Mouse (Mus musculus) midbrain, embryonic 12.5 days (tissue): Measurements from ENCODE around the gene Gng7. TPM values are rescaled to one million over a fixed set of nuclear protein-coding genes. Genes with fewer than 3 reads are reported as not detected.

Experiments used
- ATAC-seq: fragments of 200-750 bp; cut with Nextera tagmentation; 2 replicates; pipeline ENCODE4 v1.8.0; 2017; ENCODE audit warnings: low read depth, moderate TSS enrichment, moderate library complexity; ENCODE audit not compliant: low FRiP score
- H3K27ac ChIP-seq: fragments of 300-500 bp; sonication (generic); replicated peaks from 2 replicates; pipeline ENCODE4 v1.5.1; 2016; ENCODE audit warnings: mild to moderate bottlenecking
- H3K27me3 ChIP-seq: fragments of 300-500 bp; sonication (generic); 2 replicates; pipeline ENCODE4 v1.6.1; 2016; ENCODE audit warnings: mild to moderate bottlenecking
- H3K36me3 ChIP-seq: fragments of 300-500 bp; sonication (generic); 2 replicates; pipeline ENCODE4 v1.6.1; 2016
- H3K4me1 ChIP-seq: fragments of 300-500 bp; sonication (generic); 2 replicates; pipeline ENCODE4 v1.6.1; 2016
- H3K4me2 ChIP-seq: fragments of 300-500 bp; sonication (generic); replicated peaks from 2 replicates; pipeline ENCODE4 v1.6.1; 2016; ENCODE audit warnings: mild to moderate bottlenecking, moderate library complexity
- H3K4me3 ChIP-seq: fragments of 300-500 bp; sonication (generic); 2 replicates; pipeline ENCODE4 v1.5.1; 2016; ENCODE audit warnings: mild to moderate bottlenecking
- H3K9ac ChIP-seq: fragments of 300-500 bp; sonication (generic); replicated peaks from 2 replicates; pipeline ENCODE4 v1.6.1; 2016; ENCODE audit warnings: mild to moderate bottlenecking, moderate library complexity
- H3K9me3 ChIP-seq: fragments of 300-500 bp; sonication (generic); 2 replicates; pipeline ENCODE4 v1.6.1; 2016; ENCODE audit warnings: mild to moderate bottlenecking
- whole genome bisulfite sequencing: fragments of 180-500 bp; shearing (Covaris S2); methylation state at CpG from one replicate; pipeline ENCODE4 v1.1.7; 2016; 5-methylcytosine and 5-hydroxymethylcytosine counted together
- polyA plus RNA-seq: library from polyadenylated mRNA; unstranded; fragments of >200 nt; fragmentation: Nextera tagmentation; extraction: Ambion mirVana; gene quantifications from 2 replicates; pipeline ENCODE4 v1.2.1, GENCODE M21; 2016

Gene Gng7
- polyA plus RNA-seq, 1 experiment from 2014 or later: 8.8 TPM

DNA sequence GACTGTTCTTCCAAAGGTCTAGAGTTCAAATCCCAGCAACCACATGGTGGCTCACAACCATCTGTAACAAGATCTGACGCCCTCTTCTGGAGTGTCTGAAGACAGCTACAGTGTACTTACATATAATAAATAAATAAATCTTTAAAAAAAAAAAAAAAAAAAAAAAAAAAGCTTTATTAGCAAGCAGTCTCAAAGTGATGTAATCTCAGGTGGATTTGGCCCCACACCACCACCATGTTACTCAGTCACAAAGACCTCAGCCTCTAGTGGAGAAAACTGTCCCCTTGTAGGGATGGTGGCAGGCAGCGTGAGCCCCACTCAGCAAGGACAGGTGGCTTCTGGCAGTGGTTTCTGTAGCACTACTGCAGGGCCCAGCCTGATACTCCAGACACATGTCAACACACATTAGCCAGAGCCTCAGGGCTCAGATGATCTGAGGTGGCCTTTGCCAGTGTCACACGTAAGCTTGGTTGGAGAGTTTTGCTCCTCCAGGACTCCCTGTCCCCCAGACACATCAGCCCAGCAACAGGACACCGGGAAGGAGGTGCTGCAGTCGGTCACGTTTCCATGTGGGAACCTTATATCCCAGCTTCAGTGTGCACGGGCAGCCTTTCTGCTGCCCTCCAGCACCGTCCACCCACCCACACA lies 101.3 kb downstream of the Gng7 start:
- Histone ChIP-seq H3K36me3 (peaks cover 70% of the 10 kb centered on the region), H3K27me3 (no peaks in the 10 kb centered on the region), H3K4me1 (peaks cover 24% of the 10 kb centered on the region), H3K4me3 (no peak overlapping the region), H3K9me3 (no peaks in the 10 kb centered on the region), H3K27ac (no peak overlapping the region), H3K4me2 (no peak overlapping the region), H3K9ac (no peak overlapping the region)
- WGBS: 81% methylated on average over 7 of the region's 8 CpGs
- ATAC-seq: no peak

DNA sequence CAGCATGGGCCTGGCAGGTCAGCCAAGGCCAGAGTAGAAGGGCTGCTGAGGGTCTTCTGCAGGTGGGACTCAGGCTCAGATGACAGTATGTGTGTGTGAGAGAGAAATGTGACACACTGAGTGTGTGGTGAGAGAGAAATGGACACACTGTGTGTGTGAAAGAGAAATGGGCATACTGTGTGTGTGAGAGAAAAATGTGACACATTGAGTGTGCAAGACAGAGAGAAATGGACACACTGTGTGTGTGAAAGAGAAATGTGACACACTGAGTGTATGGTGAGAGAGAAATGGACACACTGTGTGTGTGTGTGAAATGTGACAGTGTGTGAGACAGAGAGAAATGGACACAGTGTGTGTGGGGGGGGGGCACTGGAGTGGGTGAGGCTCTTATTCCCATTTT lies 102.9 kb downstream of the Gng7 start:
- H3K4me3 ChIP-seq: no peak overlapping the region
- no peak overlapping the region for H3K4me2 ChIP-seq
- no peaks in the 10 kb centered on the region for H3K9me3 ChIP-seq
- H3K36me3 ChIP-seq: peaks cover 86% of the 10 kb centered on the region
- no peak overlapping the region for H3K27ac ChIP-seq
- H3K9ac ChIP-seq: no peak overlapping the region
- no peaks in the 10 kb centered on the region for H3K27me3 ChIP-seq
- no peak for ATAC-seq
- H3K4me1 ChIP-seq: peaks cover 15% of the 10 kb centered on the region

DNA sequence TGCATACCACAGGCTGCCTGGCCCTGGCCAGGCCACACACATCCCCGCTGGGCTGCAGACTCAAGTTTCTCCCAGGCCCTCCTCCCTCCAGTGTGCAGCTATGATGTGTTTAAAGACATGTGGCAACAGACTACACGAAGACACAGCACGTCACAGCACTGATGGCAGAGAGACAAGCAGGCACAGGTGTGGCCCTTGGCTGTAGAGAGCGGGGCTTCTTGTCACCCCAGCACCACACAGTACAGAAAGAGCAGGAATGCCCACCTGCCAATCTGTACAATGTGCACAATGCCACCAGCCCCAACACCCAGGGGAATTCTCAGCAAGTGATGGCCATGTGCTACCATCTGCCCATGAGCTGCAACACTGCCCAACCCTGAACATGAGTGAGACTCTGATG lies 103.4 kb downstream of the Gng7 start:
- Histone ChIP-seq H3K4me2 (no peak overlapping the region), H3K9me3 (no peaks in the 10 kb centered on the region), H3K4me3 (no peak overlapping the region), H3K9ac (no peak overlapping the region), H3K27me3 (no peaks in the 10 kb centered on the region), H3K27ac (no peak overlapping the region), H3K4me1 (peaks cover 9% of the 10 kb centered on the region), H3K36me3 (peaks cover 89% of the 10 kb centered on the region)
- WGBS: 97% methylated on average over 4 of the region's 4 CpGs
- no peak for ATAC-seq

DNA sequence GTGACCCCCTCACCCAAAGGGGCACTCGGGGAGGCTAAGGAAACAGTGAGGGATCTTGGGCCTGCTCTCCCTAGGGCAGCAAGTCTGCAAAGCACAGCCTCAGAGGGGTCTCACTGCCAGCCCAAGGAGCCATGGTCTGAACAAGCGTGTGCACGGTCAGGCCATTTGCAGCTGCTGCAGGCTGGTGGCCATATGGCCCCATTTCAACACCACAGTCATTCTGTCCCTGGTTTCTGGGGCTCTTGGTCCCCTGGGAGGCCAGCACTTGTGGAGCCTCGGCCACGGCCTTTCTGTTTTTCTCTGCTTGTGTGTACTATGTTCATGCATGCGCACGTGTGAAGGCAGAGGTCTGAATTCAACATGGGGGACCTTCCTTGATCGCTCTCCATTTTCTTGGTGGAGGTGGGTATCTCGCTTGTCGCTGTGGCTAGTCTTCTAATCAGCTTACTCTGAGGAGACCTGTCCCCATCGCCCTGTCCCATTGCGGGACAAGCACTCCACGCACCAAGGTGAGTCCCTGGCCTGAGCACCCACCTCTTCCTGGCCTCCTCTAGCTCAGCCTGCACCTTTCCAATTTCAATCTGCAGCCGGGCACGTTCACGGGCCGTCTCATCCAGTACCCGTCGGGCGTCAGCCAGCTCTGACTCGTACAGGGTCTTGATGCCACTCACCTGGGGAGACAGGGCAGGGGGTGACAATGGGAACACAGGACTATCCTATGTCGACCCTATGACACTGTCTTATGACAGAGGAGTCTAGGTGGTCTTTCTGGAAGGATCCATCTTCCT lies 105.2 kb downstream of the Gng7 start:
- no peaks in the 10 kb centered on the region for H3K27me3 ChIP-seq
- no peak overlapping the region for H3K9ac ChIP-seq
- no peak overlapping the region for H3K4me3 ChIP-seq
- no peaks in the 10 kb centered on the region for H3K9me3 ChIP-seq
- 94% methylated on average over 22 of the region's 22 CpGs for WGBS
- no peaks in the 10 kb centered on the region for H3K4me1 ChIP-seq
- no peak overlapping the region for H3K27ac ChIP-seq
- H3K4me2 ChIP-seq: no peak overlapping the region
- H3K36me3 ChIP-seq: peaks cover 90% of the 10 kb centered on the region
- no peak for ATAC-seq

DNA sequence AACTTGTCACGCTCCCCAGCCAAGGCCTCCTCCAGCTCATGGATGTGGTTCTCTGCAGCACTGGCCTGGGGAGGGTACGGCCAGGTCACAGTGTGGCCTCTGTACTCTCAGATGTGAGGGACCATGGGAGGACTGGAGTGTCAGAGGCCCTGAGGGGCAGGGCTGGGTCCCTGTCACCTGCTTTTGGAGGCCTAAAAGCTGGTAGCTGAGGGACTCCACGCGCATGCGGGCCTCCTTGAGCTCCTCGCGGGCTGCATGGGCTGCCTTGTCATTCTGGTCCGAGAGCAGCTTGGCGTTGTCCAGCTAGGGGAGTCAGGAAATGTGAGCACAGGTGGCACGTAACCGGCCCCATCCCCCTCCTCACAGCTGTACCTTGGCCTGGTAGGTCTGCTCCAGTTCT lies 110.0 kb downstream of the Gng7 start:
- no peaks in the 10 kb centered on the region for H3K9me3 ChIP-seq
- no peak overlapping the region for H3K27ac ChIP-seq
- no peak for ATAC-seq
- H3K36me3 ChIP-seq: peaks cover 73% of the 10 kb centered on the region
- no peak overlapping the region for H3K4me3 ChIP-seq
- no peaks in the 10 kb centered on the region for H3K27me3 ChIP-seq
- WGBS: 89% methylated on average over 11 of the region's 11 CpGs
- H3K4me2 ChIP-seq: no peak overlapping the region
- peaks cover 4% of the 10 kb centered on the region for H3K4me1 ChIP-seq
- H3K9ac ChIP-seq: no peak overlapping the region

DNA sequence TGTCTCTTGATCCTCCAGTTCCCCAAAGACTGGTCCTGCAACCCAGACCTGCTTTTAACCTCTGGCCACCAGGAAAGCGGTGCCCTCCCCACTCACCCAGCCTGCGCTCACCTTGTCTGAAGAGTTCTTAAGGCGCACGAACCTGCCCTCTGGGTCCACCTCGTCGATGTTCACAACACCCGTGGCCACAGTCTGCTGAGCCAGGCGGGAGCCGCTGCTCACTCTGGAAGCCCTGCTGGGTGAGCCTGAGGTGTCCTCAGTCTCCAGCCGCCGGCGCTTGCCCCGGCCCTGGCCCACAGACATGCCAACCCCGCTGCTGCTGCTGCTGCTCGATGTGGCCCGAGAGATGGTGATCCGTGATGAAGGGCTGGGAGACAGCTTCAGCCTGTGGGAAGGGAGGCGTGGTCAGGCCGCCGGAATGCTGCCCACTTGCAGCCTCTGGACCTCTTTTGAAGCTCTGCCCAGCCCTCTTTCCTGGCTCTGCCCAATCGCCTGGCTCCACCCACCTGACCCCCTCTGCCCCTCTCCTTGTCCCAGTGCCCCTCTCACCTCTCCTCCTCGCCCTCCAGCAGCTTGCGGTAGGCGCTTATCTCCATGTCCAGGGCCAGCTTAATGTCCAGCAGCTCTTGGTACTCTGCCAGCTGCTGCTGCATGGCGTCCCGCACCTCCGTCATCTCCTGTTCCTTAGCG lies 110.6 kb downstream of the Gng7 start:
- Histone ChIP-seq H3K27me3 (no peaks in the 10 kb centered on the region), H3K27ac (no peak overlapping the region), H3K9me3 (no peaks in the 10 kb centered on the region), H3K36me3 (peaks cover 71% of the 10 kb centered on the region), H3K4me1 (peaks cover 9% of the 10 kb centered on the region), H3K9ac (no peak overlapping the region), H3K4me3 (no peak overlapping the region), H3K4me2 (no peak overlapping the region)
- WGBS: 87% methylated on average over 28 of the region's 28 CpGs
- no peak for ATAC-seq

DNA sequence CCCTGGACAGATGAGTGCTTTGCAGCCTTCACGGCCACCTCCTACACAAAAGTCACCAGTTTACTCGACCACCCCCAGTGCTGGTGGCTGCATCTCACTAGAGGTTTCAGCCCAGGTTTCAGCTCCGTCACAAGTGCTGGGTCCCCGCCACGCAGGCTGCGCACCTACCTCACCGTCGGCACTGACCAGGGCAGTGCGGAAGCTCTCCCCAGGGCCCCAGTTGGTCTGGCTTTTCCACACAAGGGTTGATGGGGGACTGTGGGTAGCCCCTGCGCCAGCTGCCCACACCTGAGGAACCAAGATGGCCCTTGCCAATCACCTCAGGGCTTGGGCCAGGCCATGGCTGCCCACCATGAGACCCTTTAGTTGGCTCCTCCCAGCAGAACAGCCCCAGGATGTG lies 111.5 kb downstream of the Gng7 start:
- H3K27me3 ChIP-seq: 0 out of 2 replicates have a peak, but pooled peaks cover under 1% of the 10 kb centered on the region
- H3K4me1 ChIP-seq: peaks cover 18% of the 10 kb centered on the region
- H3K4me3 ChIP-seq: no peak overlapping the region
- peaks cover 69% of the 10 kb centered on the region for H3K36me3 ChIP-seq
- no peak overlapping the region for H3K27ac ChIP-seq
- WGBS: 94% methylated on average over 10 of the region's 10 CpGs
- no peak overlapping the region for H3K9ac ChIP-seq
- no peaks in the 10 kb centered on the region for H3K9me3 ChIP-seq
- ATAC-seq: no peak
- no peak overlapping the region for H3K4me2 ChIP-seq

DNA sequence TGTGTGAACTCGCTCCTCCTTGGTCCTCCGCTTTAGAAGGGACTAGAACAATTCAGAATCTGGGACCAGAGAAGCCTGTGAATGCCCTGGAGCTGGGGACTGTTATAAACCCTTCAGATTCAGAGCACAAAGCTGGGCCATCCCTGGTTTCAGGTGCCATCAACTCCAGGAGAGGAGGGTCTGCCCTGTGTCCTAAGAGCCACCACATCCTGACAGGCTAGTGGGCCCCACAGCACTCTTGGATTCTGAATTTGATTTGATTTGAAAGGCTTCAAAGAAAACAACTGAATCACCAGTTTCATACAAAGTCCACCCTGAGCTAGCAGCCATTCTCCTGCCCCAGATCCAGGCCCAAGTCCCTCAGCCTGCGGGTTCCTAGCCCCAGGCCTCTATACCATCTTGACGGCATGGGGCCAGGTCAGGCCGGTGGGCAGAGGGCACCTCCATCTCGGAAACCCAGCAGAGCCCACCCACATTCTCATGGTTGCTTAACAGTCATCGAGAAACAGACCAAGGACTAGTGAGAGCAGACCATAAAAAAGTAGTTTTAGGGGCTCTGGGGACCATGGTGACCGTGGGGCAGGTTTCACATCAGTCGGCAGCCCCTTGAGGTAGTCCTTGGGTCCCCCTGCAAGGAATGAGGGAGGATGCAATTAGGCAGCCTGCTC lies 112.3 kb downstream of the Gng7 start:
- no peak overlapping the region for H3K27ac ChIP-seq
- peaks cover 61% of the 10 kb centered on the region for H3K36me3 ChIP-seq
- no peaks in the 10 kb centered on the region for H3K9me3 ChIP-seq
- no peak for ATAC-seq
- no peak overlapping the region for H3K4me2 ChIP-seq
- 93% methylated on average over 9 of the region's 9 CpGs for WGBS
- H3K27me3 ChIP-seq: peaks cover 9% of the 10 kb centered on the region
- peaks cover 24% of the 10 kb centered on the region for H3K4me1 ChIP-seq
- no peak overlapping the region for H3K9ac ChIP-seq
- no peak overlapping the region for H3K4me3 ChIP-seq

DNA sequence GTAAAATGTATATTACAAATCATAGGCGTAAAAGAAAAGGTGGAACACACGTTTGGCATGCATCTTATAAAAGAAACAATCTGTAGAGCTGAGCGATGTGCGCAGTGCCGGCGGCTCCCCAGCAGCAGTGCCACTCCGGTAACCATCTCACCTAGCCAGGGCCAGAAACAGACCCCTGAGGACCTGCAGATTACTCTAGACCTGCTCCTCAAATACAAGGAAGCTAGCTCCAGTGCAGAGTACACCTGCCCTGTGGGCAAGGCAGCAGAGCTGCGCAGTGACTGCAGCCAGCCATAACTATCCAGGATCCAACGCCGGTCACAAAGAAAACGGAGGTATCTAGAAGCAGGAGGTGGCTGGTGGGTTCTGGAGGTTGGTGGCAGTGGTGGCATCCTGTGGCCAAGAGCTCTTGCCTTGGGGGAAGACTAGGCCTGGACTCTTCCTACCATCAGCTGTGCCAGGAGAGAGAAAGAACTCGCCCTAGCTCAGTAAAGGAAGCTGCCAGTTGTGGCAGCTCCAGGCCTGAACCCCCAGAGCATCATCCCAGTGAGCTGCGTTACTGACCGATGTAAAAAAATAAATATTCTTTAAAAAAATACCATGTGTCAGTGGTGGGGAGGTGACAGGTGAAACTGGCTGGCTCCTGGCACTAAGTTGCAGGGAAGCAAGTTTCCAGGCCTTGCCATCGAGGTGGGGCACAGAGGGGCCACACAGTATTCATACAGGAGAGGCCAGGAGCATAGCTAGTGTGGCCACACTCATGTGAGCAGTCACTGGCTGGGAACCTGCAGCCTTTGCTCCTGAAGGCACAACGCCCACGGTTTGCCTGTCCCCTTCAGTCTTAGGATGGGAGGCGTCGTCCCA lies 113.1 kb downstream of the Gng7 start:
- 89% methylated on average over 19 of the region's 19 CpGs for WGBS
- ATAC-seq: no peak
- peak overlapping the region; percentile 97; the same call in 1 of the 2 replicates for H3K4me2 ChIP-seq

DNA sequence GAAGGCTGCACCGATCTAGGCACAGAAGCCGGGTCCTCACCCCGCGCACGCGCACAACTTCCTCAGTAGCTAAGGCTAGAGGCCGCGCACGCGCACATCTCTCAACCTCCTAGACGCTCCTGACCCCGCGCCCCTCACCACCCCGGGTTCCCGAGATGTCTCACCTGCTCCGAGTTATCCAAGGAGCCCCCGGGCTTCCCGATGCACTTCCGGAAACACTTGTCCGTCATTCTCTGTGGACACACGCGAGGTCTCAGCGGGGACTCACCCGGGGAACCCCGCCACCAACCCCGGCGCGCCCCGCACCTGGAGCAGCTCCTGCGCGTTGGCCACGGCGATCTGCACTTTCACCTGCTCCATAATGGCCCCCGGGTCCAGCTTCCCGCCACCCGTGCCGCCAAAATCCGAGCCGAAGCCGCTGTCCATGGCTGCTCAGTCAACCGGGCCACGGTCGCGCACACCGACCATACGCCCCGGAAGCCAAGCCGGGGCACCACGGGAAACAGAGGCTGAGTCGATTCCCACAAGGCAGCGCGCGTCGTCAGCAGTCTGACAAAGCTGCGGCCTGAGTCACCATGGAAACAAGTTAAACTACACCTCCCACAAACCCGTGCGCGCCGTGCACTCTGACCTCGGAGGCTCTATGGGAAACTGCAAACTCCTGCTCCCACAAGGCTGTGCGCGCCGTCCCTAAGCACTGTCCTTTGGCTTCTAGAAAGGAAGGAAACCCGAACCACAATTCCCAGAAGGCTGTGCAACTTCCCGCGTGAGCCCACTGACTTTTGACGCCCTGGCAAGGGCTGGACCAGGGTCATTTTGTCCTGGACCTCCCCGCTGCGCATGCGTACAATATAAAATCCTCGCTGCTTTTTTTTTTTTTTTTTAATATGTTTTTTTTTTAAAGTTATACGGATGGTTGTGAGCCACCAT lies 114.2 kb downstream of the Gng7 start, which contains the start of gene Timm13:
Gene Timm13, minus strand, starts transcription at position 652 of the 930 bp plus-strand sequence.
- WGBS: under 1% methylated on average over 72 of the region's 72 CpGs
- Histone ChIP-seq H3K9ac (peak within 1 kb of the TSS; percentile 83), H3K4me2 (peak within 1 kb of the TSS; percentile 97), H3K4me1 (peaks cover 24% of the 10 kb centered on the region), H3K36me3 (peaks cover 45% of the 10 kb centered on the region), H3K4me3 (peak within 1 kb of the TSS; percentile 92), H3K27me3 (peaks cover 10% of the 10 kb centered on the region), H3K27ac (peak within 1 kb of the TSS; percentile 84), H3K9me3 (no peaks in the 10 kb centered on the region)
- peak; percentile 94 for ATAC-seq

More for the DNA sequence above, 113.1 kb downstream of the Gng7 start:
- Histone ChIP-seq H3K4me1 (peaks cover 24% of the 10 kb centered on the region), H3K9ac (no peak overlapping the region; the same call in 1 of the 2 replicates), H3K27ac (peak overlapping the region; percentile 49), H3K9me3 (no peaks in the 10 kb centered on the region), H3K36me3 (peaks cover 55% of the 10 kb centered on the region), H3K4me3 (no peak overlapping the region), H3K27me3 (peaks cover 10% of the 10 kb centered on the region)
